Mouse (Mus musculus) midbrain, postnatal 0 days (tissue): ENCODE results near the gene Kcnip3. TPM values are rescaled to one million over a fixed set of nuclear protein-coding genes. Genes with fewer than 3 reads are reported as not detected.

ENCODE experiments used
- ATAC-seq: fragments of 200-750 bp; cut with Nextera tagmentation; 2 replicates; pipeline ENCODE4 v1.8.0; 2017; ENCODE audit warnings: moderate number of reproducible peaks, mild to moderate bottlenecking, moderate TSS enrichment, moderate library complexity; ENCODE audit not compliant: low FRiP score
- DNase-seq: peaks from one replicate; pipeline ENCODE4 v3.0.0-alpha.2; 2015; ENCODE audit warnings: low spot score
- H3K27ac ChIP-seq: fragments of 300-500 bp; sonication (generic); 2 replicates; pipeline ENCODE4 v1.5.1; 2014; ENCODE audit warnings: low read depth, mild to moderate bottlenecking, low read length, mixed read lengths
- H3K27me3 ChIP-seq: fragments of 300-500 bp; sonication (generic); 2 replicates; pipeline ENCODE4 v1.6.1; 2014; ENCODE audit warnings: low read length, control low read depth, mixed read lengths; ENCODE audit not compliant: insufficient read depth
- H3K36me3 ChIP-seq: fragments of 300-500 bp; sonication (generic); 2 replicates; pipeline ENCODE4 v1.6.1; 2014; ENCODE audit warnings: low read length, control low read depth, mixed read lengths; ENCODE audit not compliant: insufficient read depth
- H3K4me1 ChIP-seq: fragments of 300-500 bp; sonication (generic); 2 replicates; pipeline ENCODE4 v1.6.1; 2014; ENCODE audit warnings: mild to moderate bottlenecking, control low read depth, antibody characterized with exemption, low read length, mixed read lengths; ENCODE audit not compliant: insufficient read depth
- H3K4me2 ChIP-seq: fragments of 300-500 bp; sonication (generic); 2 replicates; pipeline ENCODE4 v1.6.1; 2014; ENCODE audit warnings: low read depth, mild to moderate bottlenecking, low read length, mixed read lengths; ENCODE audit not compliant: poor library complexity, severe bottlenecking
- H3K4me3 ChIP-seq: fragments of 300-500 bp; sonication (generic); 2 replicates; pipeline ENCODE4 v1.5.1; 2014; ENCODE audit warnings: low read depth, mild to moderate bottlenecking, low read length, moderate library complexity
- H3K9ac ChIP-seq: fragments of 300-500 bp; sonication (generic); replicated peaks from 2 replicates; pipeline ENCODE4 v1.6.1; 2014; ENCODE audit warnings: mild to moderate bottlenecking, low read length, moderate library complexity, mixed read lengths; ENCODE audit not compliant: poor library complexity, severe bottlenecking
- H3K9me3 ChIP-seq: fragments of 300-500 bp; sonication (generic); 2 replicates; pipeline ENCODE4 v1.6.1; 2016; ENCODE audit warnings: low read length, control low read depth
- CTCF ChIP-seq: IDR thresholded peaks from 2 replicates; pipeline ENCODE4 v1.5.1; 2016; ENCODE audit warnings: antibody characterized with exemption, mild to moderate bottlenecking
- WGBS: fragments of 180-500 bp; shearing (Covaris S2); extraction: QIAGEN DNeasy Blood & Tissue Kit; methylation state at CpG from one replicate; pipeline ENCODE4 v1.1.7; 2014; 5-methylcytosine and 5-hydroxymethylcytosine counted together
- polyA plus RNA-seq: library from polyadenylated mRNA; unstranded; fragments of >200 nt; fragmentation: Nextera tagmentation; extraction: Ambion mirVana; gene quantifications from 2 replicates; pipeline ENCODE4 v1.2.1, GENCODE M21; 2015
- total RNA-seq: library from RNA; depleted of rRNA; stranded (reverse); fragments of >200 nt; gene quantifications from 2 replicates; pipeline ENCODE4 v1.2.3, GENCODE M21; 2014

The Kcnip3 gene
- total and polyA plus RNA-seq, 2 experiments from 2014 or later = 14.2 to 33.2 TPM

DNA sequence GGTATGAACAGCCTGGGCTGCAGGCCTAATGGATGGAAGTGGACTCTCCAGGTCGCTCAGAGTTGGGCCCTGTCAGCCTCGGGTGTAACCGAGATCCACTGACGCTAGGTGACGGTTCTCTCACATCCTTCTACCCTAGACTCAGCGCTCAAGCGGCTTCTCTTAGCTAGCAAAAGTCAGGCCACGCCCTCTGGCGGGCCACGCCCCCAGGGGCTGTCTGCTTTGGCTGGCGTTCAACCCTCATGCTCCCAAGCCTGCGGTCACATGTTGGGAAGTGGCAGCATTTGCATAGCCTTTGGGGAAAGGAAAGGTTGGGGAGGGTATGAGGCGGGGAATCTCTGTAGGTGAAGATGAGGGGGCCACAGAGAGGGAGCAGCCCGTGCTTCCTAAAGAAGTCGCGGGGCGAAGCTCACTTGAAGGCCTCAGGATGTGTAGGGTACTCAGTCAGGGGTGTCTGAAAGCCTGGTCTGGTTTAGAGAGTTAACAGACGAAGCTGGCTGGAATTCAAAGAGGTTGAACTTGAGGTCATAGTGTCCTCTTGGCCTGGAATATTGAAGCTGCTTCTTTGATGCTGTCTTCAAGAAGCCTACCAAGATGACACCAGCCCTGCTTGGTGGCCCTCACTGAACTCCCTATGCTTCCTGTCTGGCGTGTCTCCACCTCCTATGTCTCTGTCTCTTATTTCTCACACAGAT, 37.3 kb downstream of the Kcnip3 start:
- peaks cover 57% of the 10 kb centered on the region for H3K27me3 ChIP-seq
- no peaks in the 10 kb centered on the region for H3K9me3 ChIP-seq
- peak overlapping the region; percentile 28 for H3K4me2 ChIP-seq
- DNase-seq (peak; percentile 75), ATAC-seq (peak; percentile 48; the same call in 1 of the 2 replicates)
- WGBS = 12% methylated on average over 19 of the region's 19 CpGs
- peaks cover 13% of the 10 kb centered on the region; the same call in 1 of the 2 replicates for H3K4me1 ChIP-seq
- no peak overlapping the region for H3K27ac ChIP-seq
- no peaks in the 10 kb centered on the region for H3K36me3 ChIP-seq
- peak; percentile 9; the same call in 1 of the 2 replicates for TF ChIP-seq CTCF
- H3K4me3 ChIP-seq = peak overlapping the region; percentile 5; the same call in 1 of the 2 replicates
- peak overlapping the region; percentile 33; the same call in 1 of the 2 replicates for H3K9ac ChIP-seq

DNA sequence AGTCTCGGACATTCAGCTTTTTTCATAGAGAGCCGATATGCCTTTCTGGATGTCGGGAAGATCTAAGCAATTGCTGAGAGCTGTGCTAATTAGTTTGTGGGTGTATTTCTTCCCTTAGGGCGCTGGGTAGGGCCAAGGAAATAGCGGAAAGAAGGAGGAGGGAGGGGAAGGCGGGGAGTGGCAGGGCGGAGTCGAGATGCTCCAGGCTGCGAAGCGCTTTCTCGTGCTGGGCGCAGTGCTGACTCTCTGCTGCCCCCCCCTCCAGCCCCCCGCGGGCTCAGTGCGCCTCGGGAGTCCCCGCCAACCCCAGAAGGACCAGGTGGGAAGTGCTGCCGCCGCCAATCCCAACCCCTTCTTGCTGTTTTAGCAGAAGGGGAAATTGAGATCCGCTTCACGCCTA, 38.9 kb downstream of the Kcnip3 start:
- TF ChIP-seq CTCF = no peak
- Histone ChIP-seq H3K9ac (no peak overlapping the region), H3K27me3 (peaks cover 57% of the 10 kb centered on the region), H3K4me1 (peaks cover 13% of the 10 kb centered on the region; the same call in 1 of the 2 replicates), H3K4me3 (0 out of 2 replicates have a peak overlapping the region, but pooled peaks have one; percentile 5), H3K9me3 (no peaks in the 10 kb centered on the region), H3K4me2 (peak overlapping the region; percentile 62), H3K36me3 (no peaks in the 10 kb centered on the region), H3K27ac (no peak overlapping the region)
- DNase-seq (no peak), ATAC-seq (no peak)
- WGBS = 2% methylated on average over 15 of the region's 21 CpGs

DNA sequence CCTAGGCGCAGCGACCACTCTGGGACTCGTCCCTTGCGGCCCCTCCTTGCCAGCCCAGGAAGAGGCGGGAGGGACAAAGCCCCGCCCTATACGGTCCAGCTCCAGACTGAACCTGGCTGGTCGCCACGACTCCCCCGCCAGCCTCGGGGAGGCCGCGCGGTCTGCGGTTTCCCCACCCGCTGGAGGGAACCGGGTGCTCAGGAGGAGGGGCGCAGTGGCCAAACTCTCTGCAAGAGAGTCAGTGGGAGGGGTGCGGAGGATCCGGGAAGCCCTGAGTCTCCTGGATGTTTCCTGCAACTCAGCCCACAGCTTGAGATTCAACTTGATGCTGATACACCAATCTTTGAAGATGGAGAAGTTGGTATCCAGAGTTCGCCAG, 39.4 kb downstream of the Kcnip3 start:
- Histone ChIP-seq H3K36me3 (no peaks in the 10 kb centered on the region), H3K4me1 (peaks cover 13% of the 10 kb centered on the region; the same call in 1 of the 2 replicates), H3K4me3 (peak overlapping the region; percentile 32), H3K9ac (0 out of 2 replicates have a peak overlapping the region, but pooled peaks have one; percentile 13), H3K27ac (no peak overlapping the region), H3K27me3 (peaks cover 57% of the 10 kb centered on the region), H3K9me3 (no peaks in the 10 kb centered on the region), H3K4me2 (peak overlapping the region; percentile 62)
- 2% methylated on average over 20 of the region's 21 CpGs for WGBS
- 0 out of 2 replicates have a peak, but pooled peaks have one; percentile 31 for ATAC-seq
- TF ChIP-seq CTCF = no peak
- DNase-seq = peak; percentile 40

DNA sequence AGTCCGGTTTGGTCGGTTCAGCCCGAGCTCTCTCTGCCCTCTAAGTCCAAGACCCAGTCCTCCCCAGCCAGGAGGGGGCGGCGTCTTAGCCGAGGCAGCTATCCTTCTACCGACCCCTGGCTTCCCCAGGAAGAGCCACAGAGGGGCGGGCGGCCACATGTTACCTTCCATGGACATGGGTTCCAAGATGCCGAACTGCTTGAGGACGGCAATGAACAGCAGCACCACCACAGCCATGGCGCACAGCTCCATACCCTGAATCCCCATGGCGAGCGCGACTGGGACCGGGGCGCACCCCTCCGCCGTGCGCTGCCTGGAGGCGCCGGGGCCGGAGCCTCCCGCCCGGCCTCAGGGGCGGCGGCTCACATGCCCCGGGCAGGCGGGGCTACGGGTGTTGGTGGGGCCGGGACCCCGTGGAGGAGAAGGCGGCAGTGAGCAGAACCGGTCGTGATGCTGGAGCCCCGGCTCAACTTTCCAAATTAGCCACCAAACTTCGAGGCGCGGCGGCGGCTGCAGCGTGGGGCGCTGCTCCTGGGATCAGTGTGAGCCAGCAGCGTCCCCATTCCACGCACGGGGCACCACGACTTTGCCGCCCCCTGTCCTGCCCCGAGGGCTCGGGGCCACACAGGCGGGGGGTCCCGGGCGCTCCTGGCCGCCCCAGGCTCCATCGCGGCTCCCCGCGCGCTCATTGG, 39.9 kb downstream of the Kcnip3 start:
- ATAC-seq = no peak
- WGBS = 3% methylated on average over 54 of the region's 59 CpGs
- H3K36me3 ChIP-seq = no peaks in the 10 kb centered on the region
- H3K4me2 ChIP-seq = peak overlapping the region; percentile 62
- no peaks in the 10 kb centered on the region for H3K9me3 ChIP-seq
- H3K27ac ChIP-seq = no peak overlapping the region
- DNase-seq = no peak
- H3K4me1 ChIP-seq = peaks cover 13% of the 10 kb centered on the region; the same call in 1 of the 2 replicates
- 0 out of 2 replicates have a peak overlapping the region, but pooled peaks have one; percentile 13 for H3K9ac ChIP-seq
- peaks cover 57% of the 10 kb centered on the region for H3K27me3 ChIP-seq
- H3K4me3 ChIP-seq = peak overlapping the region; percentile 32
- peak; percentile 18; the same call in 1 of the 2 replicates for TF ChIP-seq CTCF

DNA sequence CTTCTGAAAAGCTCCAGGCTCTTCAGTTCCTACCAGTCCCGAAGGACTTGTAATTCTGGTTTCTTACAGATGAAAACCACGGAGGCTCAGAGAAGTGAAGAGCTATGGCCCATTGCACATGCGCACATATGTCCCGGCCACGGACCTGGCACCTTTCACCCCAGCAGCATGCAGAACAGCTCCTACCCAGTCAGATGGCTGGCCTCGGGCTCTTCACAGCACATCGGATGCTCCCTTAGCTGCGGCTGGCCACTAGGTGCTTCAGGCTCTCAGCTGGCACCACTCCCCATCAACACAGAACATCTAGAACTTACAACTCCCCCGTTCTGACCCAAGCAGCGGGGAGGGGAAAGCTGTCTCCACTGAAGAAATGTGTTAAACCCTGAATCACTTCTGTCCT, 42.1 kb downstream of the Kcnip3 start:
- WGBS = 65% methylated on average over 10 of the region's 10 CpGs
- no peaks in the 10 kb centered on the region for H3K9me3 ChIP-seq
- no peak overlapping the region for H3K9ac ChIP-seq
- H3K4me1 ChIP-seq = peaks cover 13% of the 10 kb centered on the region; the same call in 1 of the 2 replicates
- ATAC-seq = no peak
- no peak overlapping the region for H3K4me2 ChIP-seq
- H3K4me3 ChIP-seq = no peak overlapping the region
- TF ChIP-seq CTCF = no peak
- H3K27ac ChIP-seq = no peak overlapping the region
- H3K27me3 ChIP-seq = peaks cover 47% of the 10 kb centered on the region
- DNase-seq = no peak
- H3K36me3 ChIP-seq = no peaks in the 10 kb centered on the region
